Mouse (Mus musculus) brain, embryonic 14.5 days (tissue): ENCODE measurements around the gene Vps16. TPM values are rescaled to one million over a fixed set of nuclear protein-coding genes. Genes with fewer than 3 reads are reported as not detected.

ENCODE experiments used
- DNase-seq: peaks from one replicate; pipeline ENCODE4 v3.0.0-alpha.2; 2011; ENCODE audit warnings: low read depth
- CTCF ChIP-seq: fragments of 200-500 bp; IDR thresholded peaks from 2 replicates; pipeline ENCODE4 v1.5.1; 2012; ENCODE audit warnings: inconsistent platforms, mild to moderate bottlenecking, moderate library complexity, borderline replicate concordance; ENCODE audit not compliant: insufficient read depth, insufficient read length; ENCODE audit errors: extremely low read depth
- POLR2A ChIP-seq: fragments of 200-500 bp; IDR thresholded peaks from 2 replicates; pipeline ENCODE4 v1.6.1; 2012; ENCODE audit warnings: mild to moderate bottlenecking, inconsistent platforms, borderline replicate concordance; ENCODE audit not compliant: poor library complexity, insufficient read depth, insufficient read length, severe bottlenecking; ENCODE audit errors: extremely low read depth
- polyA plus RNA-seq: library from polyadenylated mRNA; depleted of rRNA; stranded (reverse); fragments of >200 nt; gene quantifications from 2 replicates; pipeline ENCODE4 v1.2.3, GENCODE M21; 2012; rRNA removed

The Vps16 gene
- polyA plus RNA-seq, 1 experiment: 114 TPM

DNA sequence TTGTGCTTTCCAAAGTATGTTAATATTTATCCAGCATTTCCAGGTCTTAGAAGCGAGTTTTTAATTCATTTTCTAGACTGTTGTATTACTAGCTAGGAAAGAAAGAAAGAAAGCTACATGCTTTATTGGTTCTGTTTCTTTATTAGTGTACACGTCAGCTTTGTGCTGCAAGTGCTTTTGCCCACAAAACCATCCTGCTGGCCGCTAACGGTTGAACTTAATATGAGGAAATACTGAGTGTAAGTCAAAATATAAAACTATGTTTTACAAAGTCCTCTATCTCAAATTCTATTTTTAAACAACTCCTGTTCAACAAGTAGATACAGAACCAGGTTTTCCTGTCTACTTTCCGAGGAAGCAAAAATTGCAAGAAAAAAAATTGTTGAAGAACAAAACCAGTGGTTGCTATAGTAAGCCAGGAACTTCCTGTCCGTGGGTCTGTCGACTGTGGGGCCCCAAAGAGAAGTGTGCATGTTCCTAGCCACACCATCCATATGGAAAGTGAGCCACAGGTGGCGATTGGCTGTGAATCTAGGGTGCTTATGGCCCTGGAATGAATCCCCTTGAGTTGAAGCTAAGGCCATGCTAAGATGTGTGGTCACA is 48.9 kb downstream of the Vps16 start:
- TF ChIP-seq CTCF (no peak), POLR2A (no peak)
- no peak for DNase-seq

DNA sequence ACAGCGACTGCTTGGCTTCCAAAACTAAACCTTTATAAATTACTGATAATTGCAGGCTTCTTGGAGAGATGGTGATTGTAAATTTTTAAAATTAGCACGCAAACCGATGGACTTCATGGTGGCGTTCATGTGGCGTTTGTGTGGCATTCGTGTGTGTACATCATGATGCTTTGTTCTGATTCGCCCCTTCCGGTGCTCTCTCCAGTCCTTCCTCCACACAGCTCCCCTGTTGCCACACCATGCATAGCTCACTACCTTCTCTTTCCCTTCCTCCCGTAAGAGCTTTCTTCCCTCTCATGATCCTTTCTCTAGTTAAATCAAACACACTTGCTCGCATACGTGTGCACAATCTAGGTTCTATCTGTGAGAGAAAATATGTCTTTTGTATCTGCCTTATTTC is 51.6 kb downstream of the Vps16 start:
- no peak for TF ChIP-seq POLR2A
- TF ChIP-seq CTCF: no peak
- DNase-seq: no peak

DNA sequence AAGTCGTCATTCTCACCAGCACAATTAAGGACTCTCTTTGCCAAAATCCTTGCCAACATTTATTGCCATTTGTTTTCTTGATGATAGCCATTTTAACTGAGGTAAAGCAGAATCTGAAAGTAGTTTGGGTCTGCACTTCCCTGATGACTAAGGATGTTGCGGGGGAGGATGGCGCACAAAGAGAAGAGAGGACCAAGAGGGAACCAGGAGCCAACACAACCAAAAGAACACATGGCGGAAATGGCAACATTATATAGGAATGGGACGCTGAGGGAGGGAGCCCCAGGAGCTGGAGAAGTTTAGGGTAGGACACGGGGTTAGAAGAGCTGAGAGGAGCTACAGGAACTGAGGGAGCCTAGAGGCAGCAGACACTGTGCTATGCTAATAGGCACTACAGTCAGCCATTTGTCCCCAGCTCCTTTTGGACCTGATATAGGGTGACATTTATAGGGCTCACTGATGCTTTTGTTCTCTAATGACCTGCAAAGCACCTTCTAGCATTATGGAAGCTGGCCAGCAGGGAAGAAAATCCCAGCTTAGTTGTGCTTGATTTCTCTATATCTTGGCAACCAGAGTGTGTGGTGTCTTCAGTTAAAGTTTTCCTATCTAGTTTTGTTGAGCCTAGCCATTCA is 52.6 kb downstream of the Vps16 start:
- peak; percentile 37 for DNase-seq
- TF ChIP-seq CTCF (no peak), POLR2A (no peak)

DNA sequence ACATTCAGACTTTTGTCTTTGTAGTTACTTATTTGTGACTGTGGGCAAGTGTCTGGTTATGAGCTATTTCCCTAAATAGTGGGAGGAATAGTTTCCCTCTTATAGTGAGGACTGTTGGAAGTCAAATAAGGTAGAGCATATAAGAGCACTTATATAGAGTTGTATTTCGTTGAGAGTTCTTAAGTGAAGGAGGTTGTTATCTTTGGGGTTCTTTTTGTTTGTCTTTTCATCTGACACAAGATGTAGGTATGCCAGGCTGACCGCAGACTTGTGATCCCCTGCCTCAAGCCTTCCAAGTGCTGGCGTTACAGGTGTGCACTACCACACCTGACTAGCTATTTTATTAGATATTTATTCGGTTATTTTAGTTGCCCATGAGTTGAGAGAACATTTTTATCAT is 58.0 kb downstream of the Vps16 start:
- DNase-seq: no peak
- TF ChIP-seq POLR2A: no peak
- TF ChIP-seq CTCF: no peak

DNA sequence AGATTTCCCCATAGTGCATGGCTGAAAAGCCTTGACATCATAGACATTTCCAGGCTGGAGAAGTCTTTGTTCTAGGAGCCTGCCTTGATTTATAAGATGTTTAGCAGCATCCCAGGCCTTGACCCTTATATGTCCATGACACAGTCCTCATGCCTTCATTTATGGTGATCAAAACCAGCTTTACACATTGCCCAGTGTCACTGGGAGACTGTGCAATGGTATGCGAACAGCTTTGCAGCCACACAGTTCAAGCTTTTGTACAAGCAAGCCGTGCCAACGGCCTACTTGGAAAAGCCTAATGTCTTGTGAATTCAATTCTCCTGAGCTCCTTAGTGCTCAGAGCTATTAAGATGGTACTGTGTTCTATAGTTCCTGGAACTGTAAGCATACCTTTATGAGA is 58.6 kb downstream of the Vps16 start:
- no peak for TF ChIP-seq CTCF
- no peak for TF ChIP-seq POLR2A
- DNase-seq: peak; percentile 55

DNA sequence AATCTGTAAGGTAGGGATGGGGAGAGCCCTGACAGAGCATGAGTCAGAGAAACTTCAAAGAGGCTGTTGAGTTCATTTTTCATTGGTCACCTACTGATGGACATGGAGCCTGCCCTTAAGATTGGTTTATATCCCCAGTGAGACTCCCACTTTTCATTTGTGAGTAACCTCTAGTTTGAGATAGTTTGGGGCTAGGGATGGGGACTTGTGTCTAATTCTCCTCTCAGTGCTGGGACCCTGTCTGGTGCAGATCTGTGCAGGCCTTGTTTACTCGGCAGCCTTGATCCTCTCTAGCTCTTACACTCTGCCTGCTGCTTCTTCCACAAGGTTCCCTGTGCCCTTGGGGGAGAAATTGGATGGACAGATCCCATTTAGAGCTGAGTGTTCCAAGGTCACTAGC is 60.1 kb downstream of the Vps16 start:
- TF ChIP-seq CTCF (no peak), POLR2A (no peak)
- no peak for DNase-seq

DNA sequence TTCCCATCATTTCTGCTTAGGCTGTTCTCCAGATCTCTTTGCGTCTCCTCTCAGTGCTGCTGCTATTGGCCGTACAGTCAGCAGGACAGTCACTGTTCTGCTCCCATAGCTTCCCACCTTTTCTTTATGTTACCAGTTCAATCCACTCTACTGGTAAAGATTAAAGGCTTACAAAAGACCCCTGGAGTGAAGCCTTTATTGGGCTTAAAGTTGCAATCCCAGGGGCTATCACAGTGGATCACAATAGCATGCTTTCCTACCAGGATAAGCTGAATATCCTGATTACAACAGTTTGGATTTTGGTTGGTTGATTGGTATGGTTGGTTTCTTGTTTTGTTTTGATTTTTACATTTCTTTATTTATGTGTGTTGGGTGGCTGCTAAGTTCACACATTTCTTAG is 63.9 kb downstream of the Vps16 start:
- TF ChIP-seq CTCF (no peak), POLR2A (no peak)
- DNase-seq: no peak

DNA sequence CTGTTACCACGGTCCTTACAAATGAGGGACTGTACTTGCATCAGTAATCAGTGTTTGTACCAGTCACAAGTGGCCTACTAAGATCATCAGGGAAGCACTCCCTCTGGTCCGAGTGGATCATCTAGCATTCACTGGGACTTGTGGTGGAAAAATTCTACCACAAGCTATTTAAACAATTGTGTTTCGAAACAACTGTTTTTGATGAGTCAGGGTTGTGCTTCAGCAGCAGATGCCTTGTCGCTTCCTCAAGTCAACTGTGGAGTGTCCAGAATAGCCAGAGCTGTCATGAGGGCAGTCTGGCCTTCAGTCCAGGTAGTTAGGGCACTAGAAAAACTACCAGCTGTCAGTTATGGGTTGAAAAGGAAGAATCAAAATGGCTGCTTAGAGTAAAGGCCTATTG is 64.5 kb downstream of the Vps16 start:
- TF ChIP-seq CTCF: no peak
- no peak for TF ChIP-seq POLR2A
- no peak for DNase-seq

DNA sequence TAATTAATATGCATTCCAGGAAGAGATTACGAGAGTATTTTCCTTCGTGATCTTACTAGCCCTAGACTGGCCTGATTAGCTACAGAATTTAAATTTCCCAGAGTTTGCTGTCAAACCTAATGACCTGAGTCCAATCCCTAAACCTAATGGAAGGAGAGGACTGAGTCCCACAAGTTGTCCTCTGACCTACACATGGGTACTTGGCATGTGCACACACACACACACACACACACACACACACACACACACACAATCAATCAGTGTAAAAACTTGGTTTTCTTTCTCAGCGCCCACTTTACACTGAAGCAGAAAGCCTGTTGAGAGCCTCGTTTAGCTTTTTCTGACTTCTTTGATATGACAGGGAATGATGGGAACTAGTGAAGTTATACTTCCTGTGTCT is 67.0 kb downstream of the Vps16 start:
- no peak for TF ChIP-seq CTCF
- peak; percentile 65 for DNase-seq

DNA sequence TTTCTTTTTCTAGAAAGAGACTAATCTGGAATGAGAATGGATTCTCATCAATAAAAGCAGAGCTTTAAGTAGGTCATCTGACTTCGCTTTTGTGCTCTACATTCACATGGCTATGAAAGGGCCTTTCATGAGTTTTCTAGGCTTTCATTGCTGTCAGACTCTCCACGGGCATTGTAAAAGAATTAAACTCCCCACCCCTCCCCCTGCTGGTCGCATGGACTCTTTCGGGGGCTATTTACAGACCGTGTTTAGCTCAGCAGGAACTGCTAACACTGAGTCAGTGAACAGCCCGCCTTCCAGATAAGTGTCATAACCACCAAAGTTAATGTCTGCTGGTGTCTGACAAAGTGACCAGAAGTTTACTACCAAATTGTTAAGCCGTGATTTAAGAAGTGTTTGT is 67.4 kb downstream of the Vps16 start:
- no peak for TF ChIP-seq POLR2A
- peak; percentile 21; the same call in 1 of the 2 replicates for TF ChIP-seq CTCF
- DNase-seq: peak; percentile 95

Other genes with a start within 250 kb of the Vps16 start
- 268 and 420 TPM in 2 replicates for gene Snrpb, start 244.9 kb upstream of the Vps16 start, polyA plus RNA-seq
- 0.05 TPM in 1 of 2 replicates, not detected in the other for gene Tmc2, start 229.1 kb upstream of the Vps16 start, polyA plus RNA-seq
- gene Nop56, start 149.9 kb upstream of the Vps16 start, polyA plus RNA-seq: 213 and 300 TPM in 2 replicates
- 162 and 203 TPM in 2 replicates for gene Idh3b, start 139.8 kb upstream of the Vps16 start, polyA plus RNA-seq
- gene Ebf4, start 129.2 kb upstream of the Vps16 start, polyA plus RNA-seq: 24.3 and 24.9 TPM in 2 replicates
- gene Cpxm1, start 26.8 kb upstream of the Vps16 start, polyA plus RNA-seq: 15.4 and 24.0 TPM in 2 replicates
- not detected in 2 replicates for gene Gm28372, start 19.1 kb upstream of the Vps16 start, polyA plus RNA-seq
- not detected in 2 replicates for gene 1700020A23Rik, start 19.1 kb upstream of the Vps16 start, polyA plus RNA-seq
- not detected in 2 replicates for gene Tmem239, start 17.9 kb upstream of the Vps16 start, polyA plus RNA-seq
- gene Pced1a, start 362 bp downstream of the Vps16 start, polyA plus RNA-seq: 32.5 and 36.9 TPM in 2 replicates
- gene Ptpra, start 25.9 kb downstream of the Vps16 start, polyA plus RNA-seq: 119 and 127 TPM in 2 replicates
- gene Mrps26, start 139.4 kb downstream of the Vps16 start, polyA plus RNA-seq: 63.1 and 70.8 TPM in 2 replicates
- 0.19 and 0.61 TPM in 2 replicates for gene Oxt, start 151.8 kb downstream of the Vps16 start, polyA plus RNA-seq
- 3.9 and 7.1 TPM in 2 replicates for gene Avp, start 158.2 kb downstream of the Vps16 start, polyA plus RNA-seq
- 4.6 and 5.6 TPM in 2 replicates for gene Fastkd5, start 205.7 kb downstream of the Vps16 start, polyA plus RNA-seq
- 10.3 and 11.6 TPM in 2 replicates for gene Ubox5, start 205.7 kb downstream of the Vps16 start, polyA plus RNA-seq
- 28.7 and 32.7 TPM in 2 replicates for gene Lzts3, start 218.5 kb downstream of the Vps16 start, polyA plus RNA-seq
- 42.4 and 47.8 TPM in 2 replicates for gene Ddrgk1, start 240.3 kb downstream of the Vps16 start, polyA plus RNA-seq
- gene Itpa, start 243.3 kb downstream of the Vps16 start, polyA plus RNA-seq: 91.6 and 118 TPM in 2 replicates